Mouse (Mus musculus) ZHBTc4 (cell line): ENCODE measurements around the gene Lhfpl5.

Source experiments
- DNase-seq: peaks from one replicate; pipeline ENCODE4 v3.0.0-alpha.2; 2011; ENCODE audit warnings: low read depth, low spot score

Lhfpl5 gene

GRCm38 (mm10) chr17:28572521-28572920, 2.9 kb upstream of the Lhfpl5 start:
- DNase-seq = no peak

- DNase-seq = no peak
Measured at GRCm38 (mm10) chr17:28572941-28573340, 2.5 kb upstream of the Lhfpl5 start.

DNA sequence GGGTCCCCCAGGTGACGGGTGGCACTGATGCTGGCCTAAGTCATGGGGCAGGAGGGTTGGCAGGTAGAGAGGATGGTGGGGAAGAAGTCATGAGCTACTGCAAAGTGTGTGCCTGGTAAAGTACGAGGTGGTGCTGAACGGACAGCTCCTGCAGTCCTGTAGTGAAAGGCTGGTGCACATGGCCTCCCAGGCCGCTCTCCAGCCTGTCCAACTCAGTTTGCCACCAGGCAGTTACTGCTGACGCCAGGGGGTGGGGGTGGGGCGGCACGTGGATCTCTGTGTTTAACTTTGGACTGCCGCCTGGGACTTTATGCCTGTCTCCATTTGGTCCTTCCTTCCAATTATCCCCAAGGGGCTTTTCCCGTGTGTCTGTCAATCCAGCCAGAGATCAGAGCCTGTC, 5.0 kb downstream of the Lhfpl5 start:
- DNase-seq = peak; percentile 85

GRCm38 (mm10) chr17:28581056-28581455, 5.6 kb downstream of the Lhfpl5 start:
- DNase-seq = no peak

- no peak for DNase-seq
Measured at GRCm38 (mm10) chr17:28586509-28586908, 11.1 kb downstream of the Lhfpl5 start.

DNA sequence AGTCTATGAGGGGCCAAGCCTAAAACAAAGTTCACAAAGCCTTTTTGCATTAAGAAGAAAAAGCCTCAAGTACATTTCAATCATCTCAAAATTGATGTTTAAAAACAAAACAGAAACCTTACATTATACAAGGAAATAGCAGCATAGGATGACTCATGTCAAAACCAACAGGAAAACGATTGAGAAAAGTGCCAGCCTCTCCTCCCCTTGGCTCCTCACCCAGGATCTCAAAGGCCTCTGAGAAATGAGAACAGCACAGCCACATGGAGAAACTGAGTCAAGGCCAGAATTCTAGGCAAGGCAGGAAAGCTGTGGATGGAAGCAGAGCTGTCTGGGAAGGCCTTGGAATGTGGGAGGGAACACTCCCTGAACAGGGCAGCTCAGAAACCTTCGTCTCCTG, 13.2 kb downstream of the Lhfpl5 start:
- no peak for DNase-seq

- DNase-seq = peak; percentile 50
Measured at GRCm38 (mm10) chr17:28590596-28590995, 15.2 kb downstream of the Lhfpl5 start.

- no peak for DNase-seq
Measured at GRCm38 (mm10) chr17:28591476-28591875, 16.0 kb downstream of the Lhfpl5 start.

GRCm38 (mm10) chr17:28592998-28593397, 17.6 kb downstream of the Lhfpl5 start:
- peak; percentile 93 for DNase-seq

- peak; percentile 94 for DNase-seq
Measured at GRCm38 (mm10) chr17:28593965-28594364, 18.5 kb downstream of the Lhfpl5 start.

DNA sequence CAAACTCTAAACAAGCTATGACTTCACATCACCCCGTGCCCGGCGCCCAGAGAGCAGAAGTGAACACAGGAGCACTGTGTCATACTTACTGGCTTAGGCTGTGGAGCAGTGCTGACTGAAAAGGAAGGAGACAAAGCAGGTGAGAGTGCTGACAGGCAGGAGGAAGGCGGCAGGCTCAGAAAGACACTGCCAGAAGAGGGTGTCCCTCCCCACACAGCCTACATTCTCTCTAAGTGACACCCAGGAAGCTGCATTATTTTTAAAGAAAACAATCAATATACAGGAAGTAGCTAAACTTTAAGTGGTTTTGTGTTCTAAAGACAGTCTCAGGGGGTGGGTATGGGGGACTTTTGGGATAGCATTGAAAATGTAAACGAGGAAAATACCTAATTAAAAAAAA, 25.3 kb downstream of the Lhfpl5 start:
- no peak for DNase-seq

- DNase-seq = no peak
Measured at GRCm38 (mm10) chr17:28601557-28602250, 26.3 kb downstream of the Lhfpl5 start.

GRCm38 (mm10) chr17:28609543-28609942, 34.1 kb downstream of the Lhfpl5 start:
- DNase-seq = no peak

DNA sequence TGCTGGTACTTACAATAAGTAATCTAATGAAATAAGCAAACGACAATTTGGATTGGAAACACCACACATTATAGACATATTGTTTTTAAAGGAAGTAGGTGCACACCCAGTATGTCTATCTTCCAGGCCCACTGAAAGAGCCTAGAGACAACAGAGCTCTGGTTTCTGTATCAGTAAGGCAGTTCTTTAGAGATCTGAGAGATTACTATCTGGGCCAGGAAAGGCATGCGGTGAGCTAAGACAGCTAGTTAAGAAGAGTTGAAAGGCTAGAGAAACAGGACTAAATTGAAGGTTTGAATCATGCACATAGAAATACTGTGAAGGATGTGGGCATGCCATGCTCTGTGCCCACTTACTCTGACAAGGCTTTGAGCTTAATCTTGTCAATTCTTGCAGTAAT, 37.2 kb downstream of the Lhfpl5 start:
- DNase-seq = no peak

GRCm38 (mm10) chr17:28613096-28613495, 37.7 kb downstream of the Lhfpl5 start:
- DNase-seq = no peak

DNA sequence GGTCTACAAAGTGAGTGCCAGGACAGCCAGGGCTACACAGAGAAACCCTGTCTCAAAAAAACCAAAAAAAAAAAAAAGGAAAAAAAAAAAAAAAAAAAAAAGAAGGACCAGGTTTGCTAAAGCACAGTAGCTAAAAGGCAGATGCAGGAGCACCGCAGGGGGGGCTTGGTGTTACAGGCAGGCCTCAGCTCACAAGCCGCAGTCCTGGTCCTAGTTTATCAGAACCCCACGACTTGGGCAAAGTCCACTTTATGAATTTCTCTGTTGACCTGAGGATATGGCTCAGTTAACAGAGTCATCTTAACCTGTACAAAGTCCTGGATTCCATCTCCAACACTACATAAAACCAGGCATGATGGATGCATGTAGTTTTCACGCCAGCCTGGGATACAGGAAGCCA, 39.9 kb downstream of the Lhfpl5 start:
- DNase-seq = no peak

GRCm38 (mm10) chr17:28617636-28618035, 42.2 kb downstream of the Lhfpl5 start:
- no peak for DNase-seq

DNA sequence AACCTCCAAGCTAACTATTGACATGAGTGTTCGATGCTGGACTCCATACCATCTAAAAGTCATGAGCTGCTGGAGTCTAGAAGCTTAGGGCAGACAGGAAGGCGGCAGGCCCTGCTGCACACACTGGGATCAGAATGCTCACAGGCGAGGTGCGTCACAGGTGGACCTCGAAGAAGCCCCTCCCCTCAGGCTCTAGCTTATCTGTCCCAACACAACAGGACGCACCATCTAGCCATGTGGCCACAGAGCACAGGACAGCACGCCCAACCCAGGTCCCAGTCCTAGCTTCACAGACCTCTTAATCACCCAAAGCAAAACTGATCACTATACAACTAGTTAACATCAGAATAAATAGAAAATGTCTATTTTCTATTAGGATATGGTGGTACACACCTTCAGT, 42.7 kb downstream of the Lhfpl5 start:
- no peak for DNase-seq

DNA sequence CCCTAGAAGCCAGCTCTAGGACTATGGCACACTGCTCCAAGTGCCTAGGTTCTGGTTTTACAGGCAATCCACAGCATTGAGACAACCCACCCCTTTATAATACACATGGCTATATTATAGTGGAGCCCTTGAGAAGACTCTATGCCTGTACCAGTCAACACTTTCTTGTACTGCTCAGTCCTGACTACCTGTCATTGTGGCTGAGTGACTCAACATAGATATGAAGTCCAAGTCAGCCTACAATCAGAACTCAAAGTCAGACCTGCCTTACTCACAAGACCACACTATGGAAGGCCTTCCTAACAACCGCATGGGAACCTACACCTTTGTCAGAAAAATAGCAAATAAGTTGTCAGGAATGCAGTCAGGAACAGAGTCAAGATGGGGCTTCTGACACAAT, 43.3 kb downstream of the Lhfpl5 start:
- no peak for DNase-seq

DNA sequence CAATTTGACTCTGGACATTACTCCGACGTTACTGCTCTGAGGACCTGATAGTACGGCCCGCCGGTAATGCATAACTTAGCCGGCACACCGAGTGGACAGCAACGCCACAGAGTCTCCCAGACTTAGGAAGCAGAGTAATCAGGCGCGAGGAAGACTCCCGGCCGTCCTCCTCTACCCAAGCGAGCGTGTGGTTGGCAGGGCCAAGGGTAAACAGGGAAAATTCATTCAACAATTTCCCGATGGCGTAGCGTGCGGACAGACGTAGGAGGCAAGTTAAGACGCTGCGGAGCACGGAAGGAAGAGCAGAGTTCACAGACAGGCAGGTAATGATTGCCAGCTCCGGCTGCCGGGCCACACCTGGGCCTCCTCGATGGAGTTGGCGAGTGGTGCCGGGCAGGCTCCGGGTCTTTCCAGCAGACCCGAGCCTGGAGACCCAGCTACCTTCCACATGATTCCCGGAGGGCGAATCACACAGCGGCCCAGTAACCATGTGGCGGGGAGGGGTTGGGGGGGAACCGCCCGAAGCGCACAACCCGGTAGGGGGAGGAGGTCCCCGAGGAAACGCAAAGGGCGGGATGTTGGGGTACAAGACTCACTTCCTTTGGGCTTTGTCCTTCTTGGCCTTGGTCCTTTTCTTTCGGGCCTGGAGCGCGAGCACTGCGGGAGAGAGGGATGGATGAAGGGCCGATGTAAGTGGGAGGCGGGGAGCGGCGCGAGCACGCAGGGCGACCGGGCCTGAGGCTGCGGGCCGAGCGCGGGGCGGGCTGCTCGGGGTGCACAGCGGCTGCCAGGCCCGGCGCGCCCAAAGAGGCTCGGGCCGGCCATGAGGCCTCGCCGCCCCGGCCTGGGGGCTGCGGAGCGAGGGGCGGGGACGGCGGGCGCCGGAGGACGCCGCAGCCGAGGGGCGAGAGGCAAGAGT, 46.2 kb downstream of the Lhfpl5 start:
- peak; percentile 66 for DNase-seq

- DNase-seq = peak; percentile 94
Measured at GRCm38 (mm10) chr17:28622300-28622759, 46.9 kb downstream of the Lhfpl5 start, which contains the start of gene Srpk1. Gene Srpk1 (minus strand): TSS chr17:28622709.

DNA sequence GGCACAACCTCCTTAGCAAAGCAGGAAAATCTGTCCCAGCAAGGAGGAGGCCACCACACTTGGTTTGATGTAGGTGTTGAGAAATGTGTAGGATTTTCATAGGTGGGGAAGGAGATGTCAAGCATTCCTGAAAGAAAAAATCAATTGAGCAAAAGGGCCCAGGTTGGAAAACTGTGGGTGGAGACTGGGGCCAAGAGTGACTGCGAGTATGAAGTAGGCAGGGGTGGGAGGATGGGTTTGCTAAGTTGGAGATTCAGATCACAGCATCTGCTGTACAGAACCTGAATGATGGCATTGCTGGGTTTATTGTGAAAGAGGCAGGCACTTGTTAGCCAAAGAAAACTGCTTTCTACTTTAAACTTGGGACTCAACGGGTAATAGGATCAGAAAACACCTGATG, 49.4 kb downstream of the Lhfpl5 start:
- no peak for DNase-seq

DNA sequence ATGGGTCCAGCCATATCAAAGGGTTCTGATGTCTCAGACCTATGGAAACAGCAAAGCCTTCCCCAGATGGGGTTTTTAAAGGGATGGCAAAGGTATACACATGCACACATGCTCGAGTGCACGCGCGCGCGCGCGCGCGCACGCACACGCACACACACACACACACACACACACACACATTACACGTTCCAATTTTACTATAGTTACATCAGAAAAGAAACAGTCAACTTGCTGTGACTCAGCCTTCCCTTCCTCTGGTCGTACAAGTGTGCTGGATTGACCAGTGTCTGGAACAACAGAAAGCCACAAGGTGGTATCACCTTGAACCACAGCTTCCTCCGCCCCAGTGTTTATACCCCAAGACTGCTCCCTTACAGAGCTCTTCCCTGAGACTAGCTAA, 49.9 kb downstream of the Lhfpl5 start:
- no peak for DNase-seq
